Mouse (Mus musculus) neural tube, embryonic 14.5 days (tissue): ENCODE measurements around the gene Isg20. TPM values are rescaled to one million over a fixed set of nuclear protein-coding genes. Genes with fewer than 3 reads are reported as not detected.

Experiments used
- ATAC-seq: fragments of 200-750 bp; cut with Nextera tagmentation; 2 replicates; pipeline ENCODE4 v1.8.0; 2017; ENCODE audit warnings: low read depth, mild to moderate bottlenecking, moderate TSS enrichment, moderate library complexity
- H3K27ac ChIP-seq: fragments of 300-500 bp; sonication (generic); 2 replicates; pipeline ENCODE4 v1.5.1; 2014; ENCODE audit warnings: low read depth, mild to moderate bottlenecking, control low read depth, low read length, moderate library complexity, mixed read lengths
- H3K27me3 ChIP-seq: fragments of 300-500 bp; sonication (generic); 2 replicates; pipeline ENCODE4 v1.6.1; 2014; ENCODE audit warnings: low read length; ENCODE audit not compliant: control insufficient read depth, insufficient read depth
- H3K36me3 ChIP-seq: fragments of 300-500 bp; sonication (generic); 2 replicates; pipeline ENCODE4 v1.6.1; 2014; ENCODE audit warnings: low read length, mixed read lengths; ENCODE audit not compliant: control insufficient read depth, insufficient read depth
- H3K4me1 ChIP-seq: fragments of 300-500 bp; sonication (generic); 2 replicates; pipeline ENCODE4 v1.6.1; 2014; ENCODE audit warnings: low read length; ENCODE audit not compliant: control insufficient read depth, insufficient read depth
- H3K4me2 ChIP-seq: fragments of 300-500 bp; sonication (generic); 2 replicates; pipeline ENCODE4 v1.6.1; 2014; ENCODE audit warnings: mild to moderate bottlenecking, low read depth, low read length, control low read depth
- H3K4me3 ChIP-seq: fragments of 300-500 bp; sonication (generic); 2 replicates; pipeline ENCODE4 v1.5.1; 2014; ENCODE audit warnings: low read depth, low read length, control low read depth, mixed read lengths
- H3K9ac ChIP-seq: fragments of 300-500 bp; sonication (generic); replicated peaks from 2 replicates; pipeline ENCODE4 v1.6.1; 2014; ENCODE audit warnings: low read depth, mild to moderate bottlenecking, control low read depth, low read length, mixed read lengths
- H3K9me3 ChIP-seq: fragments of 300-500 bp; sonication (generic); 2 replicates; pipeline ENCODE4 v1.6.1; 2016; ENCODE audit warnings: low read length; ENCODE audit not compliant: control insufficient read depth
- WGBS: fragments of 180-500 bp; shearing (Covaris S2); extraction: QIAGEN DNeasy Blood & Tissue Kit; methylation state at CpG from one replicate; pipeline ENCODE4 v1.1.7; 2014; 5-methylcytosine and 5-hydroxymethylcytosine counted together
- microRNA-seq: library from miRNA; unstranded; fragments of <30 nt; microRNA quantifications from one replicate; pipeline ENCODE4, GENCODE M21; 2016
- polyA plus RNA-seq: library from polyadenylated mRNA; unstranded; fragments of >200 nt; fragmentation: Nextera tagmentation; extraction: Ambion mirVana; gene quantifications from 2 replicates; pipeline ENCODE4 v1.2.1, GENCODE M21; 2014

Gene Isg20
- polyA plus RNA-seq, 1 experiment from 2014 or later = 1.3 TPM

- Histone ChIP-seq H3K4me1 (no peaks in the 10 kb centered on the region), H3K27me3 (no peaks in the 10 kb centered on the region), H3K9me3 (no peaks in the 10 kb centered on the region), H3K4me3 (no peak overlapping the region), H3K27ac (no peak overlapping the region), H3K4me2 (no peak overlapping the region), H3K36me3 (no peaks in the 10 kb centered on the region), H3K9ac (no peak overlapping the region)
- 95% methylated on average over 3 of the region's 3 CpGs for WGBS
- no peak for ATAC-seq
These were observed 50.7 kb downstream of the Isg20 start for GRCm38 (mm10) chr7:78963891-78964290.

Small RNA genes lying within 50 kb of the gene (microRNA-seq; reads per million reads assigned to microRNA genes)
- 290 reads per million, percentile 61 among the genes with 10 or more reads in this experiment for gene Mir7-2

Other genes starting within 250 kb of the Isg20 start
- 38.6 and 38.8 TPM in 2 replicates for gene Ntrk3, start 175.4 kb upstream of the Isg20 start, polyA plus RNA-seq
- 69.1 and 74.0 TPM in 2 replicates for gene Mrps11, start 130.3 kb upstream of the Isg20 start, polyA plus RNA-seq
- 61.2 and 62.1 TPM in 2 replicates for gene Mrpl46, start 129.9 kb upstream of the Isg20 start, polyA plus RNA-seq
- 12.9 and 14.9 TPM in 2 replicates for gene Det1, start 66.2 kb upstream of the Isg20 start, polyA plus RNA-seq
- 38.9 and 47.5 TPM in 2 replicates for gene Aen, start 17.6 kb upstream of the Isg20 start, polyA plus RNA-seq
- 0.13 and 0.21 TPM in 2 replicates for gene Acan, start 140.1 kb downstream of the Isg20 start, polyA plus RNA-seq
- 1.4 and 1.8 TPM in 2 replicates for gene Hapln3, start 217.6 kb downstream of the Isg20 start, polyA plus RNA-seq
- 94.0 and 122 TPM in 2 replicates for gene Mfge8, start 235.6 kb downstream of the Isg20 start, polyA plus RNA-seq